Mouse (Mus musculus): ENCODE data around the gene Zic4. TPM values are rescaled to one million over a fixed set of nuclear protein-coding genes. Genes with fewer than 3 reads are reported as not detected.

Gene Zic4
- polyA plus RNA-seq (2014; fragmentation: Nextera tagmentation; extraction: Ambion mirVana), result 46.7 and 50.5 TPM in 2 replicates

DNA sequence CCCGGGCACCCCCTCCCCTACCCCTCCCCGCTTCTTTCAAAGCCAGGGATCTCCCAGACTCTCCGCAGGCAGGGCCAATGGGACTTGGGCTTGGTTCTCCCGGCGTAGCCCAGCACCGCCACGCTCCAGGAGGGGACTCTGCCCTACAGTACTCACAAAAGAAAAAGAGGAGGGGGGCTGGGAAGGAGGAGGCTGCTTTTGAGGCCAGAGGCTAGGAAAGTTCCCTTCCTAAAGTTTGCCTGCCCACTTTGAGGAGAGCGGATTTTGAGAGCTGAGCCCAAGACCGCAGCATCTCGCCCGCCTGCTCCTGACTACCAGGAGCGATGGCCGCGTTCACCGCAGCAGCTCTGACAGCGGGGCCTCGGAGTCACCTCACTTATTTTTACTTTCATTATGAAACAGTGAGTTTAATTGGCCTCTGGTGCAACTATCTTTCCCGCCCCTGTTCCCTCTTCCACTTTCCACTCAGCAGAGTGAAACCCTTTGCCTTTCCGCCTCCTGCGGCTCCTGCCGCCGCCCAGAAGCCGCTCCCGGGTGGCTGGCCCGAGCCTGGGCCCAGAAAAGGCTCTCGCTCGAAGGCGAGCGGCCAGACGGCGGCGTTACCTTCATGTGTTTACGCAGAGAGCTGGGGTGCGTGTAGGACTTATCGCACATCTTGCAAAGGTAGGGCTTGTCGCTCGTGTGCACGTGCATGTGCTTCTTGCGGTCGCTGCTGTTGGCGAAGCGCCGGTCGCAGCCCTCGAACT lies at the start of gene Zic4:
Gene Zic4 (plus strand): TSS at position 558 of the 746 bp plus-strand sequence.
- Histone ChIP-seq H3K9me3 (ENCODE audit: control insufficient read depth, low read length) (no peaks in the 10 kb centered on the region), H3K27ac (ENCODE audit: low read depth, low read length) (peak within 1 kb of the TSS; percentile 97), H3K36me3 (ENCODE audit: control insufficient read depth, insufficient read depth, low read length) (no peaks in the 10 kb centered on the region; the same call in 1 of the 2 replicates), H3K4me2 (ENCODE audit: low read depth, low read length) (peak within 1 kb of the TSS; percentile 48), H3K9ac (replicated peaks; ENCODE audit: low read depth, low read length) (peak within 1 kb of the TSS; percentile 92), H3K4me3 (ENCODE audit: low read depth, low read length) (peak within 1 kb of the TSS; percentile 59), H3K4me1 (ENCODE audit: control insufficient read depth, insufficient read depth, low read length) (no peaks in the 10 kb centered on the region), H3K27me3 (ENCODE audit: control insufficient read depth, insufficient read depth, low read length) (peaks cover 4% of the 10 kb centered on the region; the same call in 1 of the 2 replicates)
- 1% methylated on average over 44 of the region's 45 CpGs for WGBS
- peak; percentile 29 for ATAC-seq (ENCODE audit: low read depth)

DNA sequence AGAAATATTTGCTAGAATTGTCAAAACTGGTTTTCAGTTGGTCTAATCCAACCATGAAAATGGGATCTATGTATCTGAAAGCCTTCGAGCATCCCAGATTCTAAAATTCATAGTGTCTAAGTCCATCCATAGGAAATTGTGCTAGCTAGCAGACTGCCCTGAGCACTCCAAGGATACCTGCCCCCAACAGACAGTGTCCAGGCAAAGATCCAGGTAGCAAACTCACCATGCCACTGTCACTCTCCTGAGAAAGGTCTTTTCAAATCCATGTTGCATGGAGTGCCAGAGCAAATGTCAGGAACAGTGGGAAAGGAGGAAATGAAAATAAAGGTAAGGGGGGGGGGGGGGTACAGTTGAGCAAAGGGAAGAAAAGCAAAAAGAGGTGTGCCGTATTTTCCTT lies 14.6 kb upstream of the Zic4 start:
- Histone ChIP-seq H3K4me2 (ENCODE audit: low read depth, low read length) (no peak overlapping the region), H3K4me3 (ENCODE audit: low read depth, low read length) (no peak overlapping the region), H3K27me3 (ENCODE audit: control insufficient read depth, insufficient read depth, low read length) (peaks cover 7% of the 10 kb centered on the region), H3K27ac (ENCODE audit: low read depth, low read length) (no peak overlapping the region), H3K36me3 (ENCODE audit: control insufficient read depth, insufficient read depth, low read length) (no peaks in the 10 kb centered on the region), H3K4me1 (ENCODE audit: control insufficient read depth, insufficient read depth, low read length) (no peaks in the 10 kb centered on the region), H3K9ac (replicated peaks; ENCODE audit: low read depth, low read length) (no peak overlapping the region), H3K9me3 (ENCODE audit: control insufficient read depth, low read length) (no peaks in the 10 kb centered on the region)
- ATAC-seq (ENCODE audit: low read depth), result no peak
- 76% methylated on average over 2 of the region's 2 CpGs for WGBS

DNA sequence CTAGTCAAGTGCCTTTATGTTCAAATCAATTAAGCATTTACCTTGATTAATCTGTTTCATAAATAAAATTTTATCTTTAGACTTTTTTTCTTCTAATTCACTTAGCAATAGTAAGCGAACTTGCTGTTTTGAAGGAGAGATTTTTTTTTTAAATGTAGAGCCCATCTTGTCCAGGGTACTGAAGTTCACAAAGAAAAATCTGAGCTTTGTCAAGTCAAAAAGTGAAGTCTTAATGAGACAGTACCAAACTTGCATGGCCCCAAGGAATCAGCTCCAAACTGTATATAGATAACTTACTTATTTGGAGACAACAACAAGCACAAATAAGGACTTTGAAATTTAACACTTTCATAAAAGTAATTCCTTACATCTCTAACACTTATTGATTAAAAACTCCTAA lies 13.5 kb upstream of the Zic4 start:
- peaks cover 7% of the 10 kb centered on the region for H3K27me3 ChIP-seq (ENCODE audit: control insufficient read depth, insufficient read depth, low read length)
- ATAC-seq (ENCODE audit: low read depth), result no peak
- H3K36me3 ChIP-seq (ENCODE audit: control insufficient read depth, insufficient read depth, low read length), result no peaks in the 10 kb centered on the region
- no peak overlapping the region for H3K27ac ChIP-seq (ENCODE audit: low read depth, low read length)
- H3K4me1 ChIP-seq (ENCODE audit: control insufficient read depth, insufficient read depth, low read length), result peaks cover 1% of the 10 kb centered on the region; the same call in 1 of the 2 replicates
- no peak overlapping the region for H3K4me3 ChIP-seq (ENCODE audit: low read depth, low read length)
- WGBS, result 50% methylated on average over 1 of the region's 1 CpGs
- H3K9ac ChIP-seq (replicated peaks; ENCODE audit: low read depth, low read length), result no peak overlapping the region
- no peak overlapping the region for H3K4me2 ChIP-seq (ENCODE audit: low read depth, low read length)
- no peaks in the 10 kb centered on the region for H3K9me3 ChIP-seq (ENCODE audit: control insufficient read depth, low read length)

DNA sequence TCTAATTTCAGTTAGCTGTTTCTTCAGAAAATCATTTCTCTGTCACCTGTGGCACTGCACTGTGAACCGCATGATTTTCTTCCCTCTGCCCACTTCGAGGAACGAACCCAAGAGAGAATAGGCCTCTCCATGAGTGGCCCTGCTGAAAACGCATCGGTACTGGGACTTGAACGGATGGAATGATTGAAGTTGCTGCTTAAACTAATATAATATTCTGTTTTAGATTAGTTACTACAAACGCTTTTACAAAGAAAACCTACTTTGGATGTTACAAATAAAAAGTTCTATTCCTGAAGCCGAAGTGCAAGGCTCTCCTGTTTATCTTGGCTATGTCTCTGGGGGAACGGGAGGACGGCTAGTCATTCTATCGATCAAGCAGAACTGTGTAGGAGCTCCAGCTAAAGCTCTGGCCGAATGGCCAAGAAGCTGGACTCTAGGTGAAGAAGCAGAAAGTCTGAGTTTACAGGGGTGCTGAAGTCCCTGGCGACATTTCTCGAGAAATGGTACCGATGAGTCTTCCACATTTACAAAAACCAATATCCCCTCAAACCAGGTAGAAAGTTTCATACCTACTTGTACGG lies 11.9 kb upstream of the Zic4 start:
- peak overlapping the region; percentile 15; the same call in 1 of the 2 replicates for H3K4me3 ChIP-seq (ENCODE audit: low read depth, low read length)
- peak overlapping the region; percentile 47 for H3K4me2 ChIP-seq (ENCODE audit: low read depth, low read length)
- H3K36me3 ChIP-seq (ENCODE audit: control insufficient read depth, insufficient read depth, low read length), result no peaks in the 10 kb centered on the region
- H3K27ac ChIP-seq (ENCODE audit: low read depth, low read length), result peak overlapping the region; percentile 1
- peak overlapping the region; percentile 4; the same call in 1 of the 2 replicates for H3K9ac ChIP-seq (replicated peaks; ENCODE audit: low read depth, low read length)
- ATAC-seq (ENCODE audit: low read depth), result no peak
- H3K4me1 ChIP-seq (ENCODE audit: control insufficient read depth, insufficient read depth, low read length), result peaks cover 9% of the 10 kb centered on the region; the same call in 1 of the 2 replicates
- WGBS, result 2% methylated on average over 16 of the region's 16 CpGs
- no peaks in the 10 kb centered on the region for H3K9me3 ChIP-seq (ENCODE audit: control insufficient read depth, low read length)
- peaks cover 10% of the 10 kb centered on the region for H3K27me3 ChIP-seq (ENCODE audit: control insufficient read depth, insufficient read depth, low read length)

DNA sequence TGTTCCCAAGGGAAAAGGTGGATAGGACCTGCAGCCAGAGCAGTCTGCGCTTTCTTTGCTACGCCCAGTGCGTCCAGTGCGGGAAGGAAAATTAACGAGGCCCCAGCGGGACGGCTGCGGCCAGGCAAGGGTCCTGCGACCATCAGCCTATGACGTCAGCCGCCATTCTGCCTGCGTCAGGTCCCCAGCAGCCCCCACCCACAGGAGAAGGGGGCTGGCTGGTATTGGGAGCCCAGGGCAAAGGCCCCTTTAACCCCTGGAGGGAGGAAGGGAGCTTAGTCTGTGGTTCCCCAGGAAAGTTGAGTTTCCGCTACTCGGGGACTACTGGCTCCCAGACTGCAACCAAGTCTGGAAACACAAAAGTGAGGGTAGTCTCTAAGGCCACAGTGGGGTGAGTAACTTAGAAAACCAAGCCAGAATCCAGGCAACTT lies 11.3 kb upstream of the Zic4 start:
- peak overlapping the region; percentile 4; the same call in 1 of the 2 replicates for H3K9ac ChIP-seq (replicated peaks; ENCODE audit: low read depth, low read length)
- H3K4me3 ChIP-seq (ENCODE audit: low read depth, low read length), result peak overlapping the region; percentile 15; the same call in 1 of the 2 replicates
- peaks cover 10% of the 10 kb centered on the region for H3K27me3 ChIP-seq (ENCODE audit: control insufficient read depth, insufficient read depth, low read length)
- no peaks in the 10 kb centered on the region for H3K36me3 ChIP-seq (ENCODE audit: control insufficient read depth, insufficient read depth, low read length)
- under 1% methylated on average over 14 of the region's 14 CpGs for WGBS
- peaks cover 9% of the 10 kb centered on the region; the same call in 1 of the 2 replicates for H3K4me1 ChIP-seq (ENCODE audit: control insufficient read depth, insufficient read depth, low read length)
- ATAC-seq (ENCODE audit: low read depth), result peak; percentile 25; the same call in 1 of the 2 replicates
- H3K9me3 ChIP-seq (ENCODE audit: control insufficient read depth, low read length), result no peaks in the 10 kb centered on the region
- H3K27ac ChIP-seq (ENCODE audit: low read depth, low read length), result peak overlapping the region; percentile 1
- H3K4me2 ChIP-seq (ENCODE audit: low read depth, low read length), result peak overlapping the region; percentile 47

DNA sequence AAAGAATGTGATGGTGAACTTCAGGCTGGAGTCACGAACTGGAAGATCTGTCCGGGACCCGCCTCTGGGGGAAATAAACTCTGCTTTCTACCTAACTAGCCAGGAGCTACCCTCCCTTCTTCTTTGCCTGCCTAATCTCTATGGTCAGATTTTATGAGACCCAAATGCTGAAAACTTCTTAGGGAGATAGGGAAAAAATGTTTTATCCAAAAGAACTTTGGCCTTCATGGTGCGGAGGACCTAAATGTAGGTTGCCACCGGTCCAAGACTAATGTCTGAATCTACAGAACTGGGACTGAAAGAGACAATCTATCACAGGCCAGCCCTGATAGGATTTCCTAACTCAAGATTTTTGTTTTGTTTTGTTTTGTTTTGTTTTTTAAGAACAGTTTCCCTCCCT lies 10.9 kb upstream of the Zic4 start:
- 8% methylated on average over 5 of the region's 5 CpGs for WGBS
- Histone ChIP-seq H3K4me1 (ENCODE audit: control insufficient read depth, insufficient read depth, low read length) (peaks cover 9% of the 10 kb centered on the region; the same call in 1 of the 2 replicates), H3K9me3 (ENCODE audit: control insufficient read depth, low read length) (no peaks in the 10 kb centered on the region), H3K36me3 (ENCODE audit: control insufficient read depth, insufficient read depth, low read length) (no peaks in the 10 kb centered on the region), H3K4me3 (ENCODE audit: low read depth, low read length) (peak overlapping the region; percentile 18; the same call in 1 of the 2 replicates), H3K27me3 (ENCODE audit: control insufficient read depth, insufficient read depth, low read length) (peaks cover 11% of the 10 kb centered on the region), H3K27ac (ENCODE audit: low read depth, low read length) (peak overlapping the region; percentile 1; the same call in 1 of the 2 replicates), H3K9ac (replicated peaks; ENCODE audit: low read depth, low read length) (no peak overlapping the region), H3K4me2 (ENCODE audit: low read depth, low read length) (peak overlapping the region; percentile 47)
- ATAC-seq (ENCODE audit: low read depth), result no peak

DNA sequence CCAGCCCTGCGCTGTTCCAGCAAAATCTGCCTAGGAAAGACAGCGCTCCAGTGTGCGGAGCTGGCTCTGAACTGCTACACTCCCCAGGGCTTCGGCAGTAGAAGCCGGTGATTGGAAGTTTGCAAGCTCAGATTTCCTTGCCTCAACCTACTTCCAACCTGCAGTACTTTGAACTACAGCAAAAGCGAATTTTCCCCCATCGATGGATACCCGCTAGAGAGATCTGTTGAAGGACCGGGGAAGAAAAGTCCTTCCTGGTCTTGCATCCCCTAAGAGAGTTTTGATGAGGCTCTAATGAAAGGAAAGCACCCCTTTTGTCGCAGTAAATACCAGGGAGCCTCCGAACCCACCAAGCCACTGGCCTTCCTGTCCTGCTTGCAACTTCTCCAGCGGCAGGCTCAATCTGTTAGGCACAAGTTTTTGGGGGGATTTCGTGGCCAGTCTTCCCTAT lies 10.2 kb upstream of the Zic4 start:
- peak overlapping the region; percentile 47 for H3K4me2 ChIP-seq (ENCODE audit: low read depth, low read length)
- peak overlapping the region; percentile 74 for H3K27ac ChIP-seq (ENCODE audit: low read depth, low read length)
- H3K4me1 ChIP-seq (ENCODE audit: control insufficient read depth, insufficient read depth, low read length), result peaks cover 9% of the 10 kb centered on the region; the same call in 1 of the 2 replicates
- H3K27me3 ChIP-seq (ENCODE audit: control insufficient read depth, insufficient read depth, low read length), result peaks cover 13% of the 10 kb centered on the region
- no peaks in the 10 kb centered on the region for H3K9me3 ChIP-seq (ENCODE audit: control insufficient read depth, low read length)
- peak overlapping the region; percentile 18; the same call in 1 of the 2 replicates for H3K4me3 ChIP-seq (ENCODE audit: low read depth, low read length)
- 5% methylated on average over 13 of the region's 13 CpGs for WGBS
- H3K36me3 ChIP-seq (ENCODE audit: control insufficient read depth, insufficient read depth, low read length), result no peaks in the 10 kb centered on the region
- peak overlapping the region; percentile 42; the same call in 1 of the 2 replicates for H3K9ac ChIP-seq (replicated peaks; ENCODE audit: low read depth, low read length)
- no peak for ATAC-seq (ENCODE audit: low read depth)

DNA sequence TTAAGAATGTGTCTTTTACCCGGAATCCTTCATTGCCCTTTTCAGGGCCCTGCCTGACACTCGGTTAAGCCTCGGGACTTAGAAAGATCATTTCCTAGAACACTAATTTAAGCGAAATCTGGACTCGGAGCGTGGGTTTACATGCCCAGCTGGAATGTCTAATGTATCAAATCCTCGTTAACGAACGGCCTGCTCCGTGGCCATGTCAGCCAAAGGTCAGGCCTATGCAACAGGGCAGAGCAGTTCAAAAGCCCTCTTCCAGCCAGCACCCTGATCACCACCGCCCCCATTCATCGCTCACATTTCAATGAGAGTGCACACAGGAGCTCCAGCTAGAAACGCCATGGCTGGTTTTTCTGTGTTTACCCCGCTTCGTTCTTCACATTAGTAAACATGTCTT lies 9.4 kb upstream of the Zic4 start:
- Histone ChIP-seq H3K36me3 (ENCODE audit: control insufficient read depth, insufficient read depth, low read length) (no peaks in the 10 kb centered on the region), H3K27ac (ENCODE audit: low read depth, low read length) (peak overlapping the region; percentile 74), H3K4me2 (ENCODE audit: low read depth, low read length) (peak overlapping the region; percentile 47), H3K9me3 (ENCODE audit: control insufficient read depth, low read length) (no peaks in the 10 kb centered on the region), H3K4me3 (ENCODE audit: low read depth, low read length) (peak overlapping the region; percentile 18; the same call in 1 of the 2 replicates), H3K4me1 (ENCODE audit: control insufficient read depth, insufficient read depth, low read length) (peaks cover 9% of the 10 kb centered on the region; the same call in 1 of the 2 replicates), H3K9ac (replicated peaks; ENCODE audit: low read depth, low read length) (peak overlapping the region; percentile 42; the same call in 1 of the 2 replicates), H3K27me3 (ENCODE audit: control insufficient read depth, insufficient read depth, low read length) (peaks cover 13% of the 10 kb centered on the region)
- ATAC-seq (ENCODE audit: low read depth), result no peak
- 3% methylated on average over 15 of the region's 15 CpGs for WGBS
